Mouse (Mus musculus): ENCODE measurements around the gene Brd2. TPM values are rescaled to one million over a fixed set of nuclear protein-coding genes. Genes with fewer than 3 reads are reported as not detected.

Gene Brd2
- total RNA-seq, 1 experiment: 257 TPM

GRCm38 (mm10) chr17:34135297-34136224 is 13.1 kb upstream of the Brd2 start:
- peak overlapping the region; percentile 64 for H3K9ac ChIP-seq (ENCODE audit: insufficient read depth, low read depth, low read length, poor library complexity, severe bottlenecking)
- no peaks in the 10 kb centered on the region for H3K9me3 ChIP-seq (ENCODE audit: control insufficient read depth, insufficient read depth, low read depth, low read length)
- no peaks in the 10 kb centered on the region for H3K36me3 ChIP-seq (ENCODE audit: control insufficient read depth, insufficient read depth, low read length, poor library complexity, severe bottlenecking)
- in situ Hi-C loops (cut with MboI; ENCODE audit: low sequenced_read_pairs in 2 of 2, unreplicated experiment in 2 of 2): no loop called here
- peaks cover 2 to 4% of the 10 kb centered on the region in 2 experiments; a peak in 1 of 4 replicates for H3K4me1 ChIP-seq (ENCODE audit: control insufficient read depth in 2 of 2, insufficient read depth in 2 of 2, low read length in 2 of 2, poor library complexity in 1 of 2)
- H3K27ac ChIP-seq (ENCODE audit: insufficient read depth, low read depth, low read length, poor library complexity, severe bottlenecking): no peak overlapping the region
- TF ChIP-seq ZNF384 (IDR thresholded peaks at IDR 0.05; ENCODE audit: low read depth, low read length) (no peak), ZC3H11A (IDR thresholded peaks at IDR 0.05; ENCODE audit: borderline replicate concordance, low read depth, low read length) (peak; percentile 59; the same call in 1 of the 2 replicates), HCFC1 (IDR thresholded peaks at IDR 0.05; ENCODE audit: borderline replicate concordance, insufficient read depth, low read length) (peak; percentile 66; the same call in 1 of the 2 replicates), CHD2 (IDR thresholded peaks at IDR 0.05; ENCODE audit: low read depth, low read length) (peak; percentile 96)
- peak overlapping the region; percentile 61 to 71 for H3K4me3 ChIP-seq (ENCODE audit: insufficient read depth in 1 of 2, low read depth in 1 of 2, low read length in 2 of 2, poor library complexity in 1 of 2, severe bottlenecking in 1 of 2)
- peak; percentile 99 for DNase-seq (ENCODE audit: low read depth, low spot score)

- Histone ChIP-seq H3K9me3 (ENCODE audit: control insufficient read depth, insufficient read depth, low read depth, low read length) (no peaks in the 10 kb centered on the region), H3K9ac (ENCODE audit: insufficient read depth, low read depth, low read length, poor library complexity, severe bottlenecking) (no peak overlapping the region), H3K27ac (ENCODE audit: insufficient read depth, low read depth, low read length, poor library complexity, severe bottlenecking) (no peak overlapping the region), H3K4me1 (ENCODE audit: control insufficient read depth in 2 of 2, insufficient read depth in 2 of 2, low read length in 2 of 2, poor library complexity in 1 of 2) (peaks cover 2 to 6% of the 10 kb centered on the region in 2 experiments; a peak in 1 of 4 replicates), H3K36me3 (ENCODE audit: control insufficient read depth, insufficient read depth, low read length, poor library complexity, severe bottlenecking) (no peaks in the 10 kb centered on the region), H3K4me3 (ENCODE audit: insufficient read depth in 1 of 2, low read depth in 1 of 2, low read length in 2 of 2, poor library complexity in 1 of 2, severe bottlenecking in 1 of 2) (no peak overlapping the region)
- no peak for TF ChIP-seq HCFC1 (IDR thresholded peaks at IDR 0.05; ENCODE audit: borderline replicate concordance, insufficient read depth, low read length)
- TF ChIP-seq CHD2 (IDR thresholded peaks at IDR 0.05; ENCODE audit: low read depth, low read length): no peak
- no peak for TF ChIP-seq MAFK (IDR thresholded peaks at IDR 0.05; ENCODE audit: insufficient read depth, low read depth, low read length)
- TF ChIP-seq ZC3H11A (IDR thresholded peaks at IDR 0.05; ENCODE audit: borderline replicate concordance, low read depth, low read length): no peak
- no peak for TF ChIP-seq ZNF384 (IDR thresholded peaks at IDR 0.05; ENCODE audit: low read depth, low read length)
- in situ Hi-C loops (cut with MboI; ENCODE audit: low sequenced_read_pairs in 2 of 2, unreplicated experiment in 2 of 2): no loop called here
- no peak for DNase-seq (ENCODE audit: low read depth, low spot score)
Observed at GRCm38 (mm10) chr17:34134451-34134850, 12.0 kb upstream of the Brd2 start.

GRCm38 (mm10) chr17:34133289-34133688 is 10.9 kb upstream of the Brd2 start:
- Histone ChIP-seq H3K4me1 (ENCODE audit: control insufficient read depth in 2 of 2, insufficient read depth in 2 of 2, low read length in 2 of 2, poor library complexity in 1 of 2) (peaks cover 2 to 9% of the 10 kb centered on the region in 2 experiments; a peak in 1 of 4 replicates), H3K27ac (ENCODE audit: insufficient read depth, low read depth, low read length, poor library complexity, severe bottlenecking) (no peak overlapping the region), H3K36me3 (ENCODE audit: control insufficient read depth, insufficient read depth, low read length, poor library complexity, severe bottlenecking) (no peaks in the 10 kb centered on the region), H3K9me3 (ENCODE audit: control insufficient read depth, insufficient read depth, low read depth, low read length) (no peaks in the 10 kb centered on the region), H3K9ac (ENCODE audit: insufficient read depth, low read depth, low read length, poor library complexity, severe bottlenecking) (no peak overlapping the region), H3K4me3 (ENCODE audit: insufficient read depth in 1 of 2, low read depth in 1 of 2, low read length in 2 of 2, poor library complexity in 1 of 2, severe bottlenecking in 1 of 2) (no peak overlapping the region)
- TF ChIP-seq CHD2 (IDR thresholded peaks at IDR 0.05; ENCODE audit: low read depth, low read length): no peak
- DNase-seq (ENCODE audit: low read depth, low spot score): no peak
- in situ Hi-C loops (cut with MboI; ENCODE audit: low sequenced_read_pairs in 2 of 2, unreplicated experiment in 2 of 2): no loop called here

- in situ Hi-C loops (cut with MboI; ENCODE audit: low sequenced_read_pairs in 2 of 2, unreplicated experiment in 2 of 2): no loop called here
- H3K27ac ChIP-seq (ENCODE audit: insufficient read depth, low read depth, low read length, poor library complexity, severe bottlenecking): no peak overlapping the region
- peaks cover 3 to 17% of the 10 kb centered on the region in 2 experiments; a peak in 2 of 4 replicates for H3K4me1 ChIP-seq (ENCODE audit: control insufficient read depth in 2 of 2, insufficient read depth in 2 of 2, low read length in 2 of 2, poor library complexity in 1 of 2)
- H3K4me3 ChIP-seq (ENCODE audit: insufficient read depth in 1 of 2, low read depth in 1 of 2, low read length in 2 of 2, poor library complexity in 1 of 2, severe bottlenecking in 1 of 2): no peak overlapping the region
- H3K9me3 ChIP-seq (ENCODE audit: control insufficient read depth, insufficient read depth, low read depth, low read length): no peaks in the 10 kb centered on the region
- H3K9ac ChIP-seq (ENCODE audit: insufficient read depth, low read depth, low read length, poor library complexity, severe bottlenecking): no peak overlapping the region
- DNase-seq (ENCODE audit: low read depth, low spot score): no peak
- H3K36me3 ChIP-seq (ENCODE audit: control insufficient read depth, insufficient read depth, low read length, poor library complexity, severe bottlenecking): no peaks in the 10 kb centered on the region
- no peak for TF ChIP-seq CHD2 (IDR thresholded peaks at IDR 0.05; ENCODE audit: low read depth, low read length)
- no peak for TF ChIP-seq ZNF384 (IDR thresholded peaks at IDR 0.05; ENCODE audit: low read depth, low read length)
- TF ChIP-seq MAFK (IDR thresholded peaks at IDR 0.05; ENCODE audit: insufficient read depth, low read depth, low read length): no peak
- TF ChIP-seq HCFC1 (IDR thresholded peaks at IDR 0.05; ENCODE audit: borderline replicate concordance, insufficient read depth, low read length): no peak
- TF ChIP-seq ZC3H11A (IDR thresholded peaks at IDR 0.05; ENCODE audit: borderline replicate concordance, low read depth, low read length): no peak
Observed at GRCm38 (mm10) chr17:34131911-34132310, 9.5 kb upstream of the Brd2 start.

Data from ES-E14 (cell line).